Mouse (Mus musculus): ENCODE results near the gene Hdac4. TPM values are rescaled to one million over a fixed set of nuclear protein-coding genes. Genes with fewer than 3 reads are reported as not detected.

Gene Hdac4
- polyA plus RNA-seq, 1 experiment from 2014 or later, result 10.1 TPM

DNA sequence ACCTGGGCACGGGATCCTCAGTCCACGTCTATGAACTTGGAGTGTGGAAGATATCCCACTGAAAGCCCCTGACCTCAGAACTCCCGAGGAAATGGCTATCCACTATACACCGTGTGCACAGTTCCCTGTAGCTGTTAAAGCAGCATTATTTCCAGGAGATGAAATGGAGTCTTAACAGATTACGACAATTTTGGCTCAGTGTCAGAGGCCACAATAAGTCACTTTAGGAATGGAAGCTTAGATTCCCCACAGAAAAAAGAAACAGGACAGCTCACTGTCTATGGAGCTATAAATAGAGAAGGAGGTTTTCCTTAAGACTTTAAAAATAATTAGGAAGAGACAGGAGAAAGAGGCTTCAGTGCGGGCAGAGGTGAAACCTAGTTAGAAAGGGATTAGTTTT lies 120.2 kb downstream of the Hdac4 start:
- no peak overlapping the region for H3K9ac ChIP-seq
- H3K4me3 ChIP-seq, result no peak overlapping the region
- H3K27me3 ChIP-seq (replicated peaks), result no peaks in the 10 kb centered on the region
- H3K9me3 ChIP-seq (replicated peaks), result no peaks in the 10 kb centered on the region
- no peak for ATAC-seq (ENCODE audit: insufficient number of reproducible peaks, low FRiP score)
- H3K4me1 ChIP-seq (replicated peaks), result peaks cover 33% of the 10 kb centered on the region
- no peak overlapping the region for H3K27ac ChIP-seq (ENCODE audit: poor library complexity, severe bottlenecking)
- 58% methylated on average over 6 of the region's 6 CpGs for WGBS
- H3K36me3 ChIP-seq, result no peaks in the 10 kb centered on the region
- H3K4me2 ChIP-seq, result no peak overlapping the region

DNA sequence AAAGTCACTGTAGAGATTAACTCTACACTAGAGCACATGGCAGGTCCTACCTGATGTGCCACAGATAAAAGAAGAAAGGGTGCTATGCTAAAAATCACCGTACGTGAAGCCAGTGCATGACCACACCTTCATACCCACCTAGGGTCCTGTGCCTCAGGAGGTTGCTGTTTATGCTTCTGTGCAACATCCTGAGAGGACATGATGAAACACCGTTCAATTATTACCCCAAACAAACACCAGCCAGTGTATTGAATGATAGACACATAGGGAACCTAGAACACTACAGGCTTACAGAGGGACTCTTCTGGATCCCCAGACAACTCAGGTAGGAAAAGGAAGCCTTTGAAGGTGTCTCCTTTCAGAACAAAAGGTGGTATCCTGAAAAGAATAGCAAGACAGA lies 120.8 kb downstream of the Hdac4 start:
- Histone ChIP-seq H3K9ac (no peak overlapping the region), H3K4me1 (replicated peaks) (peaks cover 26% of the 10 kb centered on the region), H3K4me3 (no peak overlapping the region), H3K27ac (ENCODE audit: poor library complexity, severe bottlenecking) (no peak overlapping the region), H3K27me3 (replicated peaks) (no peaks in the 10 kb centered on the region), H3K4me2 (no peak overlapping the region), H3K9me3 (replicated peaks) (no peaks in the 10 kb centered on the region), H3K36me3 (no peaks in the 10 kb centered on the region)
- no peak for ATAC-seq (ENCODE audit: insufficient number of reproducible peaks, low FRiP score)
- WGBS, result 86% methylated on average over 3 of the region's 3 CpGs

DNA sequence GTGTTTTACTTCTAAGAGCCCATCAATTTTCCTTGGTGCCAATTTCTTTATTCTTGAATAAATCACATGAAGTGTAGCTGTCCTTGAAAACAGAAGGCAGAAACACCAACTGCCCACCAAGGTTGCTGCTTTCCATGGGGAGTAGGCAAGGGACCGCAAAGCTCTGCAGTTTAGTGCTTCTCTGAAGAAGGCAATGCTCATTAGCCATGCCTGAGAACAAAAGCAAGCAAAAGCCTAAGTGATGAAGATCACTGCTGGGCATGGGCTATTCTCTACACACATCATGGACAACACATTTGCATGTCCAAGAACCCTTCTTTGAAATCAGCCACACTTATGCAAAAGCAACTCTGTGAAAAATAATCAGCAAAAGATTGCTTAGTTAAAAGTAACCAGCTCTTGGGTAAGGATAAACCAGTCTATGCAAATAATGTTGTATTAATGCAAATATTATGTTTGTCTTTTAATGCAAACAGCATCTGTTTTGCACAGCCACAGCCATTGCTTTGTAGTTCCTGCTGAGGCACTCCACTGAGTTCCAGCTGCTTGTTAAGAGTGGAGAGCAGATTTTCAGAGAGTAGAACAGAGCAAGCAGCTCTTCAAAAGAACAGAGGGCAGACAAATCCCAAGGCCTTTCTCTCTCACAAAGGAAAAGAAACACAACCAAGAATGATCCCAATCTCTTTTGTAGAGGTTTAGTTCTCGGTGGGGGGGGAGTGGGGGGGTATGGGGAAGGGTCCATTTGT lies 125.4 kb downstream of the Hdac4 start:
- ATAC-seq (ENCODE audit: insufficient number of reproducible peaks, low FRiP score), result no peak

DNA sequence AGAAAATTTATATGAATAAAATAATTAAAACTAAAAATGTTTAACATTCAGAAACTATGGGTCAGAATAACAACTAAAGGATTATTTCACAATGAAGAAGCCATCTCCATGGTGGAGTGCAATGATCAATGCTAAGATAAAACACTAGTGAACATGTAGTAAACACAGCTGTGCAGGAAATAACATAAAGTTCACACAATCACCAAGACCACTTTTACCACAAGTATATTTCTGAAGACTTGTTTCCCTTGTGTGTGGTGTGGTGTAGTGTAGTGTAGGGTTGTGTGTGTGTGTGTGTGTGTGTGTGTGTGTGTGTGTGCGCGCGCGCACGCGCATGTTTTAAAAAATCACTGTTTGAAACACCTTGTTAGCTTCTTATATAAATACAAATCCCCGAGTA lies 126.0 kb downstream of the Hdac4 start:
- Histone ChIP-seq H3K9ac (no peak overlapping the region), H3K4me2 (no peak overlapping the region), H3K27ac (ENCODE audit: poor library complexity, severe bottlenecking) (no peak overlapping the region), H3K4me1 (replicated peaks) (no peaks in the 10 kb centered on the region; the same call in 1 of the 2 replicates), H3K36me3 (no peaks in the 10 kb centered on the region), H3K4me3 (no peak overlapping the region), H3K27me3 (replicated peaks) (no peaks in the 10 kb centered on the region), H3K9me3 (replicated peaks) (no peaks in the 10 kb centered on the region)
- no peak for ATAC-seq (ENCODE audit: insufficient number of reproducible peaks, low FRiP score)
- 96% methylated on average over 7 of the region's 7 CpGs for WGBS

More for the DNA sequence above, 125.4 kb downstream of the Hdac4 start:
- Histone ChIP-seq H3K9me3 (replicated peaks) (no peaks in the 10 kb centered on the region), H3K27me3 (replicated peaks) (no peaks in the 10 kb centered on the region), H3K27ac (ENCODE audit: poor library complexity, severe bottlenecking) (no peak overlapping the region), H3K4me3 (no peak overlapping the region), H3K36me3 (no peaks in the 10 kb centered on the region), H3K4me1 (replicated peaks) (peaks cover 4% of the 10 kb centered on the region), H3K4me2 (no peak overlapping the region), H3K9ac (no peak overlapping the region)
- 78% methylated on average over 2 of the region's 2 CpGs for WGBS

- Histone ChIP-seq H3K9ac (no peak overlapping the region), H3K4me3 (no peak overlapping the region), H3K4me2 (no peak overlapping the region), H3K27me3 (replicated peaks) (no peaks in the 10 kb centered on the region), H3K36me3 (no peaks in the 10 kb centered on the region), H3K9me3 (replicated peaks) (no peaks in the 10 kb centered on the region), H3K27ac (ENCODE audit: poor library complexity, severe bottlenecking) (no peak overlapping the region), H3K4me1 (replicated peaks) (peaks cover 26% of the 10 kb centered on the region)
- no peak for ATAC-seq (ENCODE audit: insufficient number of reproducible peaks, low FRiP score)
- 82% methylated on average over 5 of the region's 5 CpGs for WGBS
Measured at GRCm38 (mm10) chr1:92064307-92064706, 131.2 kb downstream of the Hdac4 start.

DNA sequence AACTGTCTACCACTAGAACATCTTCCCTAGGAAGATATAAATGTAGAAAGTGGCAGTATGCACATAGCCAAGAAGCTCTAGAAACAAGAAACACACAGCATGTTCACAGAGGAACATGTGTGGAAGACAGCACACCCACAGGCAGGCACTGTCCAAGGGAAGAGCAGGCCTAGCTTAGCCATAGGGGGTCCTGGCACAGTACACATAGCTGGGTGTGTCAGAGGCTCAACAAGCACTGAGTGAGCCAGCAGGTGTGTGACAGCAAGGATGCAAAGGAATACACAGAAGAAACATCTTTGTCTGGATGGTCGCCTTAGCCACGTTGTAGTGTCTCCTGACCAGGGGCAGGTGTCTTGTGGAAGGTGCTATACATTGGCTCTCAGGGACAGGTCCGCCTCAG lies 132.2 kb downstream of the Hdac4 start:
- H3K36me3 ChIP-seq, result no peaks in the 10 kb centered on the region
- H3K27me3 ChIP-seq (replicated peaks), result no peaks in the 10 kb centered on the region
- no peak for ATAC-seq (ENCODE audit: insufficient number of reproducible peaks, low FRiP score)
- no peak overlapping the region for H3K27ac ChIP-seq (ENCODE audit: poor library complexity, severe bottlenecking)
- WGBS, result 86% methylated on average over 3 of the region's 3 CpGs
- peaks cover 29% of the 10 kb centered on the region for H3K4me1 ChIP-seq (replicated peaks)
- no peak overlapping the region for H3K9ac ChIP-seq
- no peaks in the 10 kb centered on the region for H3K9me3 ChIP-seq (replicated peaks)
- no peak overlapping the region for H3K4me2 ChIP-seq
- no peak overlapping the region for H3K4me3 ChIP-seq

DNA sequence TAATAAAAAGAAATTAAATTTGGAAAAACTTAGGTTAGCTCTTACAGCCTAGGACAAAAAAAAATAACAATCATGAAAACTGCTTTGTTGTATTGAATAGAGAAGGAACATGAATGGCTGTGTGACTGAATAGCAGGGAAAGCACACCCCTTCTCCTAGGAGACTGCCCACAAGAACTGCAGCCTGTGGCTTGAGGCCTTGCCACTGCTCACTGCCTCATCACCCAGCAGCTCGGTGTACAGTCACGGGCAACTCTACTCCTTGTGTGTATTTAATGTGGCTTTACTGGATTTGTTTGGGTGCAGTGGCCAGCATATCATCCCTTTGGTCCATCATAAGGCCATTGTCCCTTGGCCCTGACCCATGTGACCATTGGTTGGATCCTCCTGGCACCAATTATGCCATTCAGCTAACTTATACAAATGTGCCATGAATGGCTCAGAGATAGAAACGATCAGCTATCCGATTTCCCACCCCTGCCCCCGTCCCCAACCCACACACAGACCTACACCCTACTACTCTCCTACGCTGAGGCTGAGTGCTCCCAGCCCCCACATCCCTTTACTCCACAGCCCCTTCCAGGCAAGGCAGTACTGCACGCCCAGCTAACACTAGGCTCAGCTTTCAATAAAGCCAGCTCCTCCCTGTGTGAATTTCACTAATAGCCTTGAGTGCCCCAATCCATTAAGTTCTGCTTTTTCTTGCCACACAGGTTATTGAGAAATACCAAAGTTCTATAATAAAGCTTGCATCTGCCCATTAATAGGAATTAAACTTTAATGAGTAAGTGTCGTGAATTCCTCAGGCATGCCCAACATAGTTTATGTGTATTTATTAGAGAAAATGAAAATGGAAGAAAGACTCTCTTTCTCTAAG lies 134.1 kb downstream of the Hdac4 start:
- Histone ChIP-seq H3K9ac (no peak overlapping the region), H3K27ac (ENCODE audit: poor library complexity, severe bottlenecking) (no peak overlapping the region), H3K4me3 (no peak overlapping the region), H3K36me3 (no peaks in the 10 kb centered on the region), H3K4me1 (replicated peaks) (peaks cover 33% of the 10 kb centered on the region), H3K9me3 (replicated peaks) (no peaks in the 10 kb centered on the region), H3K4me2 (no peak overlapping the region), H3K27me3 (replicated peaks) (no peaks in the 10 kb centered on the region)
- ATAC-seq (ENCODE audit: insufficient number of reproducible peaks, low FRiP score), result no peak
- WGBS, result 78% methylated on average over 8 of the region's 8 CpGs

- no peaks in the 10 kb centered on the region for H3K27me3 ChIP-seq (replicated peaks)
- H3K4me1 ChIP-seq (replicated peaks), result peaks cover 41% of the 10 kb centered on the region
- no peaks in the 10 kb centered on the region for H3K36me3 ChIP-seq
- no peak for ATAC-seq (ENCODE audit: insufficient number of reproducible peaks, low FRiP score)
- WGBS, result 40% methylated on average over 4 of the region's 4 CpGs
- H3K4me3 ChIP-seq, result no peak overlapping the region
- no peak overlapping the region for H3K9ac ChIP-seq
- no peaks in the 10 kb centered on the region for H3K9me3 ChIP-seq (replicated peaks)
- no peak overlapping the region for H3K27ac ChIP-seq (ENCODE audit: poor library complexity, severe bottlenecking)
- H3K4me2 ChIP-seq, result no peak overlapping the region
Measured at GRCm38 (mm10) chr1:92060532-92061064, 134.9 kb downstream of the Hdac4 start.

GRCm38 (mm10) chr1:92059571-92059970 lies 135.9 kb downstream of the Hdac4 start:
- 77% methylated on average over 1 of the region's 1 CpGs for WGBS
- H3K27ac ChIP-seq (ENCODE audit: poor library complexity, severe bottlenecking), result no peak overlapping the region
- no peaks in the 10 kb centered on the region for H3K9me3 ChIP-seq (replicated peaks)
- no peak overlapping the region for H3K4me2 ChIP-seq
- no peaks in the 10 kb centered on the region for H3K36me3 ChIP-seq
- H3K4me1 ChIP-seq (replicated peaks), result peaks cover 52% of the 10 kb centered on the region
- H3K27me3 ChIP-seq (replicated peaks), result no peaks in the 10 kb centered on the region
- no peak overlapping the region for H3K9ac ChIP-seq
- no peak for ATAC-seq (ENCODE audit: insufficient number of reproducible peaks, low FRiP score)
- no peak overlapping the region for H3K4me3 ChIP-seq

GRCm38 (mm10) chr1:92058731-92059425 lies 136.6 kb downstream of the Hdac4 start:
- Histone ChIP-seq H3K9ac (no peak overlapping the region), H3K4me1 (replicated peaks) (peaks cover 58% of the 10 kb centered on the region), H3K36me3 (no peaks in the 10 kb centered on the region), H3K4me2 (no peak overlapping the region), H3K4me3 (no peak overlapping the region), H3K27ac (ENCODE audit: poor library complexity, severe bottlenecking) (no peak overlapping the region), H3K9me3 (replicated peaks) (no peaks in the 10 kb centered on the region), H3K27me3 (replicated peaks) (no peaks in the 10 kb centered on the region)
- 66% methylated on average over 5 of the region's 5 CpGs for WGBS
- ATAC-seq (ENCODE audit: insufficient number of reproducible peaks, low FRiP score), result no peak

DNA sequence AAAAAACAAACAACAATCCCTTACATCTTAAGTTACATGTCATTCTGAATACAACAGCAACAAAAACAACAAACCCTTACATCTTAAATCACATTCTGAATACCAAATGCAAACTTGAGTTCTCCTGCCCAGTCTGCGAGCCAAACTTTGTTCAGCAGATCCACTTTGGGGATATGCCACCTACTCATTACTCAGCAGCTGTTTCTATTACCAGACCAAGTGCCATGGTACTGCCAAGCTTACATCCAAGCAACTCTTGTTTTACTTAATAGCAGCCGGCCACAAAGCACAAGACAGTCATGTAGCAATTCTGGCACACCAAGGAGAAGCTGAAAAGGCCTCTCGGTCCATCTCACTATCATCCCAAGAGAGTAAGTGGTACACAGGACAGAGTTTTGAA lies 138.4 kb downstream of the Hdac4 start:
- peaks cover 59% of the 10 kb centered on the region for H3K4me1 ChIP-seq (replicated peaks)

More for the DNA sequence above, 138.4 kb downstream of the Hdac4 start:
- WGBS, result 83% methylated on average over 3 of the region's 3 CpGs
- Histone ChIP-seq H3K4me3 (no peak overlapping the region), H3K27ac (ENCODE audit: poor library complexity, severe bottlenecking) (no peak overlapping the region), H3K4me2 (no peak overlapping the region), H3K36me3 (no peaks in the 10 kb centered on the region), H3K9me3 (replicated peaks) (no peaks in the 10 kb centered on the region), H3K27me3 (replicated peaks) (no peaks in the 10 kb centered on the region), H3K9ac (no peak overlapping the region)
- no peak for ATAC-seq (ENCODE audit: insufficient number of reproducible peaks, low FRiP score)
